Mouse (Mus musculus) B cell, adult (primary cell): ENCODE results near the gene Ylpm1. TPM values are rescaled to one million over a fixed set of nuclear protein-coding genes. Genes with fewer than 3 reads are reported as not detected.

Source experiments
- total RNA-seq: library from RNA; stranded (reverse); gene quantifications from 4 replicates; pipeline ENCODE4 v1.2.4, GENCODE M21; 2023; ENCODE audit not compliant: inconsistent age

Ylpm1 gene
- total RNA-seq: 82.7 to 90.2 TPM (median 88.7 TPM) in 4 replicates

GRCm38 (mm10) chr12:84996083-84996496, at the start of gene Ylpm1:
Gene Ylpm1 (plus strand): TSS chr12:84996321.

GRCm38 (mm10) chr12:84970428-84971096, 25.6 kb upstream of the Ylpm1 start, which contains the start of the genes Fcf1 and Arel1:
Gene Fcf1 (plus strand): TSS chr12:84970897.
Gene Arel1 (minus strand): TSS chr12:84970900.

GRCm38 (mm10) chr12:85110698-85111592, 114.8 kb downstream of the Ylpm1 start, which contains the start of the genes Prox2 and Dlst:
Gene Prox2 (minus strand): TSS chr12:85110759.
Gene Dlst (plus strand): TSS chr12:85110833.

Other genes with a start within 250 kb of the Ylpm1 start
- 43.1 to 53.4 TPM (median 48.6 TPM) in 4 replicates for gene Npc2, start 223.2 kb upstream of the Ylpm1 start, total RNA-seq
- 51.9 to 63.0 TPM (median 61.2 TPM) in 4 replicates for gene Isca2, start 223.1 kb upstream of the Ylpm1 start, total RNA-seq
- 0.12 TPM in 1 of 4 replicates, not detected in the others for gene Ltbp2, start 119.8 kb upstream of the Ylpm1 start, total RNA-seq
- gene Fcf1, start 25.4 kb upstream of the Ylpm1 start, total RNA-seq: 98.7 to 101 TPM (median 100 TPM) in 4 replicates
- 54.8 to 73.2 TPM (median 60.0 TPM) in 4 replicates for gene Arel1, start 25.4 kb upstream of the Ylpm1 start, total RNA-seq
- gene Prox2, start 114.4 kb downstream of the Ylpm1 start, total RNA-seq: 2.5 to 4.7 TPM (median 4.3 TPM) in 4 replicates
- gene Dlst, start 114.5 kb downstream of the Ylpm1 start, total RNA-seq: 224 to 254 TPM (median 245 TPM) in 4 replicates
- 0.93 to 1.7 TPM (median 1.3 TPM) in 4 replicates for gene Rps6kl1, start 154.9 kb downstream of the Ylpm1 start, total RNA-seq
- gene Pgf, start 181.5 kb downstream of the Ylpm1 start, total RNA-seq: 0.35 to 0.45 TPM in 2 of 4 replicates, not detected in the others
- gene Eif2b2, start 223.2 kb downstream of the Ylpm1 start, total RNA-seq: 104 to 136 TPM (median 109 TPM) in 4 replicates